Mouse (Mus musculus): ENCODE measurements around the gene Bicdl1. TPM values are rescaled to one million over a fixed set of nuclear protein-coding genes. Genes with fewer than 3 reads are reported as not detected.
"Not testable (repeated sequence)": the region's sequence is repeated elsewhere in the genome, so short reads cannot be mapped to it uniquely, and the experiment has no call there.

Bicdl1 gene
- polyA plus RNA-seq, 1 experiment from 2014 or later = 16.7 TPM

- H3K27me3 ChIP-seq; H3K36me3 ChIP-seq (replicated peaks); H3K4me3 ChIP-seq (replicated peaks); ATAC-seq (ENCODE audit: low FRiP score); H3K27ac ChIP-seq; H3K4me2 ChIP-seq; H3K4me1 ChIP-seq; H3K9me3 ChIP-seq; H3K9ac ChIP-seq: not testable (repeated sequence)
- 83% methylated on average over 9 of the region's 9 CpGs for WGBS
These were observed 20.5 kb upstream of the Bicdl1 start for GRCm38 (mm10) chr5:115751916-115752315.

- 54% methylated on average over 8 of the region's 8 CpGs for WGBS
- no peak overlapping the region for H3K4me2 ChIP-seq
- ATAC-seq (ENCODE audit: low FRiP score) = no peak
- no peaks in the 10 kb centered on the region for H3K9me3 ChIP-seq
- H3K27me3 ChIP-seq = no peaks in the 10 kb centered on the region
- no peak overlapping the region for H3K9ac ChIP-seq
- H3K36me3 ChIP-seq (replicated peaks) = no peaks in the 10 kb centered on the region
- H3K4me3 ChIP-seq (replicated peaks) = no peak overlapping the region
- H3K4me1 ChIP-seq = no peaks in the 10 kb centered on the region
- H3K27ac ChIP-seq = no peak overlapping the region
These were observed 16.9 kb upstream of the Bicdl1 start for GRCm38 (mm10) chr5:115748316-115748715.

- no peaks in the 10 kb centered on the region for H3K36me3 ChIP-seq (replicated peaks)
- no peak overlapping the region for H3K4me2 ChIP-seq
- H3K27ac ChIP-seq = no peak overlapping the region
- ATAC-seq (ENCODE audit: low FRiP score) = no peak
- 87% methylated on average over 15 of the region's 15 CpGs for WGBS
- no peaks in the 10 kb centered on the region for H3K9me3 ChIP-seq
- no peaks in the 10 kb centered on the region for H3K27me3 ChIP-seq
- H3K9ac ChIP-seq = no peak overlapping the region
- no peak overlapping the region for H3K4me3 ChIP-seq (replicated peaks)
- no peaks in the 10 kb centered on the region for H3K4me1 ChIP-seq
These were observed 13.9 kb upstream of the Bicdl1 start for GRCm38 (mm10) chr5:115745319-115745718.

- Histone ChIP-seq H3K9me3 (no peaks in the 10 kb centered on the region), H3K27me3 (no peaks in the 10 kb centered on the region), H3K27ac (no peak overlapping the region), H3K36me3 (replicated peaks) (no peaks in the 10 kb centered on the region), H3K4me2 (no peak overlapping the region), H3K4me1 (0 out of 2 replicates have a peak, but pooled peaks cover 1% of the 10 kb centered on the region), H3K9ac (no peak overlapping the region), H3K4me3 (replicated peaks) (no peak overlapping the region)
- ATAC-seq (ENCODE audit: low FRiP score) = no peak
- WGBS = 96% methylated on average over 5 of the region's 5 CpGs
These were observed 6.6 kb upstream of the Bicdl1 start for GRCm38 (mm10) chr5:115738032-115738431.

- no peaks in the 10 kb centered on the region for H3K9me3 ChIP-seq
These were observed 3.1 kb upstream of the Bicdl1 start for GRCm38 (mm10) chr5:115734570-115734969.

GRCm38 (mm10) chr5:115732849-115733216 is 1.4 kb upstream of the Bicdl1 start:
- peak overlapping the region; percentile 68 for H3K9ac ChIP-seq
- peaks cover 20% of the 10 kb centered on the region for H3K4me1 ChIP-seq
- peak overlapping the region; percentile 92 for H3K27ac ChIP-seq
- peaks cover 19% of the 10 kb centered on the region for H3K27me3 ChIP-seq
- ATAC-seq (ENCODE audit: low FRiP score) = peak; percentile 67; the same call in 1 of the 2 replicates
- H3K4me2 ChIP-seq = peak overlapping the region; percentile 97
- no peaks in the 10 kb centered on the region for H3K36me3 ChIP-seq (replicated peaks)
- no peaks in the 10 kb centered on the region for H3K9me3 ChIP-seq
- peak overlapping the region; percentile 77 for H3K4me3 ChIP-seq (replicated peaks)
- 1% methylated on average over 9 of the region's 9 CpGs for WGBS

More at GRCm38 (mm10) chr5:115734570-115734969, 3.1 kb upstream of the Bicdl1 start:
- no peak for ATAC-seq (ENCODE audit: low FRiP score)
- Histone ChIP-seq H3K36me3 (replicated peaks) (no peaks in the 10 kb centered on the region), H3K4me3 (replicated peaks) (no peak overlapping the region), H3K4me1 (peaks cover 20% of the 10 kb centered on the region), H3K27ac (no peak overlapping the region), H3K27me3 (peaks cover 16% of the 10 kb centered on the region), H3K4me2 (no peak overlapping the region), H3K9ac (no peak overlapping the region)
- WGBS = 79% methylated on average over 2 of the region's 2 CpGs

GRCm38 (mm10) chr5:115732176-115732848 is 891 bp upstream of the Bicdl1 start:
- H3K27ac ChIP-seq = peak overlapping the region; percentile 92
- H3K27me3 ChIP-seq = peaks cover 19% of the 10 kb centered on the region
- no peaks in the 10 kb centered on the region for H3K36me3 ChIP-seq (replicated peaks)
- under 1% methylated on average over 70 of the region's 91 CpGs for WGBS
- H3K4me1 ChIP-seq = peaks cover 20% of the 10 kb centered on the region
- peak overlapping the region; percentile 97 for H3K4me2 ChIP-seq
- ATAC-seq (ENCODE audit: low FRiP score) = peak; percentile 89
- peak overlapping the region; percentile 77 for H3K4me3 ChIP-seq (replicated peaks)
- no peaks in the 10 kb centered on the region for H3K9me3 ChIP-seq
- H3K9ac ChIP-seq = peak overlapping the region; percentile 68

GRCm38 (mm10) chr5:115731732-115732175 is 333 bp upstream of the Bicdl1 start:
- peaks cover 19% of the 10 kb centered on the region for H3K27me3 ChIP-seq
- no peaks in the 10 kb centered on the region for H3K9me3 ChIP-seq
- peak overlapping the region; percentile 92 for H3K27ac ChIP-seq
- H3K9ac ChIP-seq = peak overlapping the region; percentile 68
- H3K4me1 ChIP-seq = peaks cover 20% of the 10 kb centered on the region
- H3K4me3 ChIP-seq (replicated peaks) = peak overlapping the region; percentile 77
- no peak for ATAC-seq (ENCODE audit: low FRiP score)
- 0% methylated on average over 43 of the region's 72 CpGs for WGBS
- peak overlapping the region; percentile 97 for H3K4me2 ChIP-seq
- no peaks in the 10 kb centered on the region for H3K36me3 ChIP-seq (replicated peaks)

- H3K4me1 ChIP-seq = peaks cover 20% of the 10 kb centered on the region
- H3K9me3 ChIP-seq = no peaks in the 10 kb centered on the region
- H3K36me3 ChIP-seq (replicated peaks) = no peaks in the 10 kb centered on the region
- H3K9ac ChIP-seq = 0 out of 2 replicates have a peak overlapping the region, but pooled peaks have one; percentile 72
- H3K27me3 ChIP-seq = peaks cover 19% of the 10 kb centered on the region
- no peak overlapping the region for H3K27ac ChIP-seq
- peak overlapping the region; percentile 77 for H3K4me3 ChIP-seq (replicated peaks)
- H3K4me2 ChIP-seq = peak overlapping the region; percentile 97
- 66% methylated on average over 5 of the region's 5 CpGs for WGBS
- no peak for ATAC-seq (ENCODE audit: low FRiP score)
These were observed 1.1 kb downstream of the Bicdl1 start for GRCm38 (mm10) chr5:115730314-115730713.

- H3K27me3 ChIP-seq = peaks cover 19% of the 10 kb centered on the region
- H3K36me3 ChIP-seq (replicated peaks) = no peaks in the 10 kb centered on the region
- peaks cover 13% of the 10 kb centered on the region for H3K4me1 ChIP-seq
- 80% methylated on average over 8 of the region's 8 CpGs for WGBS
- H3K4me2 ChIP-seq = no peak overlapping the region
- no peak overlapping the region for H3K27ac ChIP-seq
- H3K9ac ChIP-seq = no peak overlapping the region
- no peak for ATAC-seq (ENCODE audit: low FRiP score)
- H3K4me3 ChIP-seq (replicated peaks) = no peak overlapping the region
- H3K9me3 ChIP-seq = no peaks in the 10 kb centered on the region
These were observed 4.8 kb downstream of the Bicdl1 start for GRCm38 (mm10) chr5:115726581-115726980.

GRCm38 (mm10) chr5:115726019-115726418 is 5.4 kb downstream of the Bicdl1 start:
- no peak for ATAC-seq (ENCODE audit: low FRiP score)

GRCm38 (mm10) chr5:115724422-115724821 is 7.0 kb downstream of the Bicdl1 start:
- Histone ChIP-seq H3K27me3 (peaks cover 1% of the 10 kb centered on the region; the same call in 1 of the 2 replicates), H3K4me1 (no peaks in the 10 kb centered on the region), H3K4me2 (no peak overlapping the region), H3K9ac (no peak overlapping the region), H3K36me3 (replicated peaks) (no peaks in the 10 kb centered on the region), H3K9me3 (no peaks in the 10 kb centered on the region), H3K4me3 (replicated peaks) (no peak overlapping the region), H3K27ac (no peak overlapping the region)
- ATAC-seq (ENCODE audit: low FRiP score) = no peak
- WGBS = 90% methylated on average over 10 of the region's 10 CpGs

More at GRCm38 (mm10) chr5:115726019-115726418, 5.4 kb downstream of the Bicdl1 start:
- no peak overlapping the region for H3K4me3 ChIP-seq (replicated peaks)
- no peaks in the 10 kb centered on the region for H3K9me3 ChIP-seq
- peaks cover 17% of the 10 kb centered on the region for H3K27me3 ChIP-seq
- H3K27ac ChIP-seq = no peak overlapping the region
- 82% methylated on average over 16 of the region's 16 CpGs for WGBS
- H3K9ac ChIP-seq = no peak overlapping the region
- H3K36me3 ChIP-seq (replicated peaks) = no peaks in the 10 kb centered on the region
- peaks cover 11% of the 10 kb centered on the region for H3K4me1 ChIP-seq
- no peak overlapping the region for H3K4me2 ChIP-seq

Data from forebrain, embryonic 12.5 days (tissue).